Mouse (Mus musculus) retina, postnatal 7 days (tissue): ENCODE results near the gene Zfp536.
"Not testable (repeated sequence)": the region's sequence is repeated elsewhere in the genome, so short reads cannot be mapped to it uniquely, and the experiment has no call there.

Source experiments
- DNase-seq: peaks from one replicate; pipeline ENCODE4 v3.0.0-alpha.2; 2012; ENCODE audit warnings: low read depth, low spot score

The Zfp536 gene

GRCm38 (mm10) chr7:37758886-37759285 lies 14.6 kb downstream of the Zfp536 start:
- DNase-seq = no peak

- no peak for DNase-seq
Observed at GRCm38 (mm10) chr7:37753024-37753423, 20.4 kb downstream of the Zfp536 start.

- DNase-seq = no peak
Observed at GRCm38 (mm10) chr7:37746133-37746761, 27.2 kb downstream of the Zfp536 start.

GRCm38 (mm10) chr7:37743350-37743749 lies 30.1 kb downstream of the Zfp536 start:
- DNase-seq = no peak

GRCm38 (mm10) chr7:37737191-37737590 lies 36.2 kb downstream of the Zfp536 start:
- no peak for DNase-seq

- DNase-seq = no peak
Observed at GRCm38 (mm10) chr7:37736413-37736720, 37.1 kb downstream of the Zfp536 start.

GRCm38 (mm10) chr7:37735707-37736412 lies 37.6 kb downstream of the Zfp536 start:
- no peak for DNase-seq

GRCm38 (mm10) chr7:37735101-37735500 lies 38.3 kb downstream of the Zfp536 start:
- DNase-seq = no peak

- no peak for DNase-seq
Observed at GRCm38 (mm10) chr7:37734576-37734975, 38.9 kb downstream of the Zfp536 start.

GRCm38 (mm10) chr7:37733996-37734395 lies 39.4 kb downstream of the Zfp536 start:
- no peak for DNase-seq

GRCm38 (mm10) chr7:37732741-37733140 lies 40.7 kb downstream of the Zfp536 start:
- DNase-seq = no peak

- no peak for DNase-seq
Observed at GRCm38 (mm10) chr7:37727746-37728145, 45.7 kb downstream of the Zfp536 start.

- DNase-seq = no peak
Observed at GRCm38 (mm10) chr7:37724002-37724790, 49.2 kb downstream of the Zfp536 start.

- no peak for DNase-seq
Observed at GRCm38 (mm10) chr7:37723191-37723592, 50.2 kb downstream of the Zfp536 start.

- DNase-seq = no peak
Observed at GRCm38 (mm10) chr7:37721676-37722075, 51.8 kb downstream of the Zfp536 start.

GRCm38 (mm10) chr7:37718671-37719402 lies 54.6 kb downstream of the Zfp536 start:
- DNase-seq = no peak

GRCm38 (mm10) chr7:37717071-37717470 lies 56.4 kb downstream of the Zfp536 start:
- no peak for DNase-seq

GRCm38 (mm10) chr7:37716626-37717025 lies 56.8 kb downstream of the Zfp536 start:
- DNase-seq = no peak

- DNase-seq = no peak
Observed at GRCm38 (mm10) chr7:37704464-37704863, 69.0 kb downstream of the Zfp536 start.

GRCm38 (mm10) chr7:37697378-37697777 lies 76.1 kb downstream of the Zfp536 start:
- DNase-seq = not testable (repeated sequence)

- no peak for DNase-seq
Observed at GRCm38 (mm10) chr7:37695066-37695465, 78.4 kb downstream of the Zfp536 start.

GRCm38 (mm10) chr7:37690606-37691005 lies 82.8 kb downstream of the Zfp536 start:
- no peak for DNase-seq
